Mouse (Mus musculus) lung, embryonic 16.5 days (tissue): ENCODE results near the gene Prim2. TPM values are rescaled to one million over a fixed set of nuclear protein-coding genes. Genes with fewer than 3 reads are reported as not detected.
A peak's percentile ranks its signal among the peaks of the same experiment; 100 is the strongest.

ENCODE experiments used
- ATAC-seq: fragments of 200-750 bp; cut with Nextera tagmentation; 2 replicates; pipeline ENCODE4 v1.8.0; 2017; ENCODE audit warnings: low read depth, mild to moderate bottlenecking, moderate library complexity
- H3K27ac ChIP-seq: fragments of 300-500 bp; sonication (generic); 2 replicates; pipeline ENCODE4 v1.5.1; 2014; ENCODE audit warnings: mild to moderate bottlenecking, control low read depth, low read length
- H3K27me3 ChIP-seq: fragments of 300-500 bp; sonication (generic); 2 replicates; pipeline ENCODE4 v1.6.1; 2014; ENCODE audit warnings: low read depth, low read length, mixed read lengths; ENCODE audit not compliant: control insufficient read depth, insufficient read depth
- H3K36me3 ChIP-seq: fragments of 300-500 bp; sonication (generic); 2 replicates; pipeline ENCODE4 v1.6.1; 2014; ENCODE audit warnings: low read length; ENCODE audit not compliant: control insufficient read depth, insufficient read depth
- H3K4me1 ChIP-seq: fragments of 300-500 bp; sonication (generic); replicated peaks from 2 replicates; pipeline ENCODE4 v1.6.1; 2014; ENCODE audit warnings: low read length, mixed read lengths; ENCODE audit not compliant: control insufficient read depth, insufficient read depth
- H3K4me2 ChIP-seq: fragments of 300-500 bp; sonication (generic); 2 replicates; pipeline ENCODE4 v1.6.1; 2014; ENCODE audit warnings: low read depth, low read length, control low read depth
- H3K4me3 ChIP-seq: fragments of 300-500 bp; sonication (generic); 2 replicates; pipeline ENCODE4 v1.5.1; 2014; ENCODE audit warnings: mild to moderate bottlenecking, low read length, control low read depth
- H3K9ac ChIP-seq: fragments of 300-500 bp; sonication (generic); 2 replicates; pipeline ENCODE4 v1.6.1; 2014; ENCODE audit warnings: low read length, control low read depth
- H3K9me3 ChIP-seq: fragments of 300-500 bp; sonication (generic); 2 replicates; pipeline ENCODE4 v1.6.1; 2016; ENCODE audit warnings: low read length; ENCODE audit not compliant: control insufficient read depth
- WGBS: fragments of 180-500 bp; shearing (Covaris S2); extraction: QIAGEN DNeasy Blood & Tissue Kit; methylation state at CpG from one replicate; pipeline ENCODE4 v1.1.7; 2014; 5-methylcytosine and 5-hydroxymethylcytosine counted together
- polyA plus RNA-seq: library from polyadenylated mRNA; unstranded; fragments of >200 nt; fragmentation: Nextera tagmentation; extraction: Ambion mirVana; gene quantifications from 2 replicates; pipeline ENCODE4 v1.2.1, GENCODE M21; 2015

The Prim2 gene
- polyA plus RNA-seq, 1 experiment from 2014 or later = 37.9 TPM

- H3K9ac ChIP-seq = peak overlapping the region; percentile 75
- no peaks in the 10 kb centered on the region for H3K27me3 ChIP-seq
- peaks cover 5% of the 10 kb centered on the region; the same call in 1 of the 2 replicates for H3K36me3 ChIP-seq
- peak overlapping the region; percentile 75; the same call in 1 of the 2 replicates for H3K27ac ChIP-seq
- H3K4me2 ChIP-seq = peak overlapping the region; percentile 68
- ATAC-seq = peak; percentile 72
- WGBS = under 1% methylated on average over 37 of the region's 37 CpGs
- H3K4me1 ChIP-seq = peaks cover 2% of the 10 kb centered on the region
- H3K9me3 ChIP-seq = no peaks in the 10 kb centered on the region
- H3K4me3 ChIP-seq = peak overlapping the region; percentile 89
Observed at GRCm38 (mm10) chr1:33670164-33670616, 595 bp upstream of the Prim2 start.

DNA sequence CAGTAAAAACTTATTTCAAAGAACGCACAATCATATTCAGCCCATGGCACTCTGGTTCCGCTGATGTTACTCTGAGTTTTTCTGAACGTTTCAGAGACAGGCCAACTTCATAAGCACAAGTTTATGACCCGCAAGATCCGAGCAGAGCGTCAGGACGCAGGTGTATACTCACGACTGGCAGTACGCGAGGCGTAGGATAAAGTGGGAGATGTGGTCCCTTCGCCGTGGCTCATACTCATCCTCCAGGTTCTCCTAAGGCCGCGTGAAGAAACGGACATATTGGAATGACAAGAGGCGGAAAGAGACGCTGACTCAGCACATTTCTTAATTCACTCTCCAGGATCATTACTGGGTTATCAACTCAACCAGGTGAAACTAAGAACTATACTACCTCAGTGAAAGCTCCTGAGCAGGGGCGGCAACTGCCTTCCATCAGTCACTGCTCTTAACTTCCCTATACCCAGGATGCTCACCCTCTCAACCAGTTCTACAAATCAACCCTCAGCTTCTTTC, 5.9 kb downstream of the Prim2 start:
- no peak for ATAC-seq
- no peak overlapping the region for H3K27ac ChIP-seq
- no peak overlapping the region for H3K4me3 ChIP-seq
- H3K9me3 ChIP-seq = no peaks in the 10 kb centered on the region
- peaks cover 15% of the 10 kb centered on the region; the same call in 1 of the 2 replicates for H3K36me3 ChIP-seq
- no peak overlapping the region for H3K9ac ChIP-seq
- H3K4me2 ChIP-seq = no peak overlapping the region
- H3K4me1 ChIP-seq = peaks cover under 1% of the 10 kb centered on the region
- 84% methylated on average over 19 of the region's 19 CpGs for WGBS
- H3K27me3 ChIP-seq = no peaks in the 10 kb centered on the region

DNA sequence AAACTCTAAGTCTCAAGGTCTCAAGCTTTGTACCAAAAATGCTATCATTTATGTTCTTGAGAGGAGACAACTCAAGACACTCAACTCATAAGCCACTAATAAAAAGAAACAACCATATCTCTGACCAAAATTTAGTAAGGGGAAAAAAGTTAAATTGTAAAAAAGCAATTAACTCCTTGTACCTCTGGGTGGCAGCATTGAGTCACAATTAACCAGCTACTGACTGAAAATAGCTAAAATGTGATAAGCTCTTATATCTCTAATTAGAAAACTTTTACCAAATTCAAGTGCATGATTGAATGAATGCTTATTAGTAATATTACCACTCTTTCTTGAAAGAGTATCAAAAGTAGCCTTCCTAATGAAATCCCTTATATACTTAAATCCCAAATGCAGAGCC, 6.4 kb downstream of the Prim2 start:
- no peak overlapping the region for H3K9ac ChIP-seq
- ATAC-seq = no peak
- H3K36me3 ChIP-seq = peaks cover 15% of the 10 kb centered on the region; the same call in 1 of the 2 replicates
- H3K9me3 ChIP-seq = no peaks in the 10 kb centered on the region
- no peaks in the 10 kb centered on the region for H3K4me1 ChIP-seq
- H3K4me3 ChIP-seq = no peak overlapping the region
- no peak overlapping the region for H3K27ac ChIP-seq
- H3K4me2 ChIP-seq = no peak overlapping the region
- H3K27me3 ChIP-seq = no peaks in the 10 kb centered on the region

GRCm38 (mm10) chr1:33658302-33658701, 11.3 kb downstream of the Prim2 start:
- ATAC-seq = no peak
- WGBS = 74% methylated on average over 4 of the region's 4 CpGs
- H3K4me1 ChIP-seq = no peaks in the 10 kb centered on the region
- H3K4me2 ChIP-seq = no peak overlapping the region
- no peaks in the 10 kb centered on the region for H3K9me3 ChIP-seq
- no peak overlapping the region for H3K9ac ChIP-seq
- no peak overlapping the region for H3K4me3 ChIP-seq
- H3K27ac ChIP-seq = no peak overlapping the region
- H3K36me3 ChIP-seq = peaks cover 7% of the 10 kb centered on the region; the same call in 1 of the 2 replicates
- no peaks in the 10 kb centered on the region for H3K27me3 ChIP-seq

DNA sequence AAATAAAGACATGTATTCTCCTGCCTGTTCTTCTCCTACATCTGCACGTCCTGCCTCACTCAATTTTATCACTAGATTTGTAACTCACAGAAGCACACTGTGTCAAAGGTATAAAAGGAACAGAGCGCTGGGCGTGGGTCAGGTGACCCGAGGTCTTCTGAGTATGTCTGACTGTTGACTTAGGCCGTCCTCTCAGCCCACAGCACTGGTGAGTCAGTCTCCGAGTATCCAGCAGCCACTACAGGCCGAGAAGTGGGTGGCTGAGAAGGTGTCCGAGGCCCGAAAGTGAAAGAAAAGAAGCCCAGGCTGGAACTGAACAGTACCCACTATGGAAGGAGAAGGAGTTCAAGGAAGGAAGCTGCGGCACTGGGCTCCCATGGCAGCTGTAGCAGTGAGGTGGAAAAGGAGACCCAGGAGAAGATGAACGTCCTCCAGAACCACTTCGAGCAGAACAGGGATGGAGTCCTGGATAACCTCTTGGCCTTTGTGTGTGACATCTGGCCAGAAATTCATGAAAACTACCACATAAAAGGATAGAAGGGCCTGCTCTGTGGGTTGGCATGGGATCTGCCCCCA, 11.9 kb downstream of the Prim2 start:
- no peak overlapping the region for H3K9ac ChIP-seq
- H3K9me3 ChIP-seq = no peaks in the 10 kb centered on the region
- no peak overlapping the region for H3K4me3 ChIP-seq
- H3K36me3 ChIP-seq = peaks cover 7% of the 10 kb centered on the region; the same call in 1 of the 2 replicates
- ATAC-seq = peak; percentile 72
- no peak overlapping the region for H3K4me2 ChIP-seq
- no peaks in the 10 kb centered on the region for H3K27me3 ChIP-seq
- 0 out of 2 replicates have a peak overlapping the region, but pooled peaks have one; percentile 13 for H3K27ac ChIP-seq
- 66% methylated on average over 12 of the region's 12 CpGs for WGBS
- no peaks in the 10 kb centered on the region for H3K4me1 ChIP-seq

DNA sequence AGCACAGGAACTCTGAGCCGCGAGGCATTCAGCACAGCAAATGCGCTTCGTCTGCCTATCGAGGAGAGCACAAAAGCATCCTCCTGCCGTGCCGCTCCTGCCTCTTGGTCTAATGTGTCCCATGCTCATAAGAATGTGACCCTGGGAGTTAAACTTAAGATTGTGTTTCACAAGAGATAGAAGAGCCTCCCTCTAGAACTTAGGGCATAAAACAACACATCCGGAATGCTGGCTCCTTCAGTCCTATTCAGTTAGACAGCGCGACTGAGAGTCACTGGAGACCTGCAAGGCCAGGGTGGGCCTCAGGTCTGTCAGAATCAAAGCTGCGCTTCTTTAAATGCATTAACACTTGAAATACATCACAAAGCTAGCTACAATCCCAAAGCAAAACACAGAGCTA, 18.7 kb downstream of the Prim2 start:
- no peak for ATAC-seq
- H3K27me3 ChIP-seq = no peaks in the 10 kb centered on the region
- H3K9ac ChIP-seq = no peak overlapping the region
- H3K27ac ChIP-seq = no peak overlapping the region
- H3K4me3 ChIP-seq = no peak overlapping the region
- WGBS = 90% methylated on average over 11 of the region's 11 CpGs
- peaks cover 7% of the 10 kb centered on the region; the same call in 1 of the 2 replicates for H3K36me3 ChIP-seq
- H3K9me3 ChIP-seq = no peaks in the 10 kb centered on the region
- no peak overlapping the region for H3K4me2 ChIP-seq
- H3K4me1 ChIP-seq = no peaks in the 10 kb centered on the region

- H3K27me3 ChIP-seq = no peaks in the 10 kb centered on the region
- H3K27ac ChIP-seq = no peak overlapping the region
- H3K9me3 ChIP-seq = no peaks in the 10 kb centered on the region
- no peak overlapping the region for H3K4me2 ChIP-seq
- no peak overlapping the region for H3K9ac ChIP-seq
- no peak overlapping the region for H3K4me3 ChIP-seq
- 88% methylated on average over 9 of the region's 9 CpGs for WGBS
- peaks cover 7% of the 10 kb centered on the region; the same call in 1 of the 2 replicates for H3K36me3 ChIP-seq
- ATAC-seq = no peak
- no peaks in the 10 kb centered on the region for H3K4me1 ChIP-seq
Observed at GRCm38 (mm10) chr1:33649534-33650108, 20.0 kb downstream of the Prim2 start.

- no peak overlapping the region for H3K27ac ChIP-seq
- no peak overlapping the region for H3K4me2 ChIP-seq
- WGBS = 83% methylated on average over 4 of the region's 4 CpGs
- H3K36me3 ChIP-seq = peaks cover 7% of the 10 kb centered on the region; the same call in 1 of the 2 replicates
- ATAC-seq = no peak
- H3K9me3 ChIP-seq = no peaks in the 10 kb centered on the region
- no peaks in the 10 kb centered on the region for H3K27me3 ChIP-seq
- H3K9ac ChIP-seq = no peak overlapping the region
- H3K4me3 ChIP-seq = no peak overlapping the region
- H3K4me1 ChIP-seq = no peaks in the 10 kb centered on the region
Observed at GRCm38 (mm10) chr1:33649021-33649420, 20.6 kb downstream of the Prim2 start.

DNA sequence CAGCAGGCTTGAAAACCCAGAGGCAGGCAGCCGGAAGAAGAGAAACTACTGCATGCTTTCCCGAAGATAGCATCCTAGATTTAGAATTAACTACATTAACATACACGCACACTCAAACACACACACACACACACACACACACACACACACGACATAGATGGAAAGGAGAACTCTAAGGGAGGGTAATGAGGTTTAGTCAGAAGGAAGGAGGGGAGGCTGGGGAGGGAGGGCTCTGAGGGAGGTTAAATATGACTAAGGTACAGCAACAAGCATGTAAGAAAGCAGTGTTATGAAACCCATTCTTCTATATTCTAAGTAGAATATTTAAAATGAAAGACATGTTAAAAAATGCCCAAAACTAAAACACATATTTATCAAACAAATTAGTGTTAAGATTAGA, 21.9 kb downstream of the Prim2 start:
- H3K4me2 ChIP-seq = no peak overlapping the region
- H3K27me3 ChIP-seq = no peaks in the 10 kb centered on the region
- H3K9ac ChIP-seq = no peak overlapping the region
- 80% methylated on average over 4 of the region's 4 CpGs for WGBS
- no peaks in the 10 kb centered on the region for H3K9me3 ChIP-seq
- H3K4me3 ChIP-seq = no peak overlapping the region
- H3K4me1 ChIP-seq = no peaks in the 10 kb centered on the region
- H3K36me3 ChIP-seq = peaks cover 13% of the 10 kb centered on the region
- no peak overlapping the region for H3K27ac ChIP-seq
- ATAC-seq = no peak
